Mouse (Mus musculus) A20 (cell line): ENCODE results near the gene Hsf2bp.

Source experiments
- DNase-seq: peaks from one replicate; pipeline ENCODE4 v3.0.0-alpha.2; 2011; ENCODE audit warnings: low read depth, low spot score

Hsf2bp gene

GRCm38 (mm10) chr17:32034322-32034721 lies 1.8 kb downstream of the Hsf2bp start:
- DNase-seq = no peak

DNA sequence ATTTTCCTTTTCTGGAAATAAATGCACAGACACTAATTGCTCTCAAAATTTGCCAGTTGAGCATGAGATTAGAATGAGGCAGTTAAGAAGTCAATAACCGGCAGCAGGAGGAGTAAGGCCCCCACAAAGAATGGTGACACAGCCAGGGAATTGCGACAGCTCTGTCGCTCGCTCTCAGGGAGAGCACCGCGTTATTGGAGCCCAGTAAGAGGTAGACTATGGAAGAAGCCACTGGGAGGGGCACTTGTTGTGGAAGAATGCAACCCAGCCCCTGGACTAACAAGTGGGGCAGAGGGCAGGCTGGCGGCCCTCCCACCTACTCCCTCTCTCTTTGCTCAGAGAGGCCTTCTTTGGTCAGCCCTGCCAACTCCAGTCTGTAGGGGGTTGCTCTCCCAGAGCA lies 4.5 kb downstream of the Hsf2bp start:
- DNase-seq = no peak

GRCm38 (mm10) chr17:32028301-32028700 lies 7.8 kb downstream of the Hsf2bp start:
- DNase-seq = no peak

GRCm38 (mm10) chr17:32027666-32028065 lies 8.5 kb downstream of the Hsf2bp start:
- DNase-seq = peak; percentile 45

DNA sequence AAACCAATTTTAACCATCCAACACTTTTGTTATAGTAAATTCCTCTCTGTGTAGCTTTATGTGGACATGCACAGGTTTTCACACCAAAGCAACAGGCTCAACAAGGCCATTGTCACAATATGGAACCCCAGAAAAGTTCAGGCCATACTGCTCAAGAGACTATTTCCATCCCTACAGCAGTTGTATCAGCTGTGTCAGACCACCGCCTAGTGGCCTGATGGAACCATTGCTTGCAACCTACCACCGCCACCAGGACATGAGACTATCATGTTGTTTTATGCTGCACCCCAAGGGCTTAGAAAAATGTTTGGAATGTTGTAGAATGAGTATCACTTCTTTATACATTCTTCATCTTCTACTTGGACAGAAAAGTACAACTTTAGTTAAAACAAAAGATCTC lies 10.8 kb downstream of the Hsf2bp start:
- DNase-seq = peak; percentile 65

DNA sequence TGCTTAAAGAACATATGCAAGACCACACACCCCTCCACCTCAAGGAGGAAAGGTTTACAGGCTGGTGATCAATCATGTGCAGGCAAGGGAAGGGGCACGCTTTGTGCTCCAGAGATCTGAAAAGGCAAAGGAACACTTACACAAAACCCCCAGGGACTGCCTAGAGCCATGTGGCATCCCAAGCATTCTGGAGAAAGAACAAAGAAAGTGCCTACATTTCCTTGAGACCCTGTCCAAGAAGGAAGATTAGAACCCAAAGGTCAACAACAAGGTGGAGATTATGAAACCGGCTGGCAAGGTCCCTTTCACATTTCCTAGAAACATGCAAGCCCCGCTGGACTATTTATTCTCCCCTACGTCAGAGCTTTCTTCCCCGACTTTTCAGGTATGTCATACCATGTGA lies 11.5 kb downstream of the Hsf2bp start:
- no peak for DNase-seq

- no peak for DNase-seq
Measured at GRCm38 (mm10) chr17:32023088-32023487, 13.1 kb downstream of the Hsf2bp start.

DNA sequence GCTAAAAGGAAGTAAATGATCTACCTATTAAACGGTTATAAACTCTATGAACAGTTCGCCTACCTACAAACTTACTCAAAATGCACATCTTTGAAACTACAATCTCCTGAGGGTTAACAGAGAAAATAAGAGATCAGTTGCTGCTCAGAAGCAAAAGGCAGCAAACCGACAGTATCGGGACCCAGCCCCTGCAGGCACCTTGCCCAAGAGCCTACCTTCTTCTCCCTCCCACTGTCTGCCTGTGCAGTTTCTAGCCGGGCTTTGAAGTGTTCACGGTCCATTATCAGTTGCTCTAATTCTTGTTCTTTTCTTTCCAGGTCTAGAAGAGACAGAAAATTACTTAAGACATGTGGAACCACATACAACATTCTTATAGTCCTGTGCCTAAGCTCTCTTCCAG lies 13.6 kb downstream of the Hsf2bp start:
- no peak for DNase-seq

DNA sequence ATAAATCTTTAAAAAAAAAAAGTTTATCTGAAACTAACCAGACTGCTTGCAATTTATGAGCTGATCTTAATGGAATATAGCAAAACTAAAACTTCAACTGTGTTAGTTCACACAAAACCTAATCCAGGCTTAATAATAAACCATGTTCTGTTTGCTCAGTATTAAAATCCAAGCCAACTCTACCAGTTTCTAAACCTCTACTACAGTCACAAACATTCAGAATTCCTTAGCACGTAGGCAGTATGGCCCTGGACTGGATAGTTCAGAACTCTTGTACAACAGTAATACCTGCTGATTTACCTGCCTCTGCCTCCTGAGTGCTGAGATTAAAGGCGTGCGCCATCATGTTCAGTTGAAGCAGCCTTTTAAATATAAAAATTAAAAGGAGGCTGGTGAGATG lies 14.2 kb downstream of the Hsf2bp start:
- no peak for DNase-seq

GRCm38 (mm10) chr17:32018127-32018894 lies 17.8 kb downstream of the Hsf2bp start:
- DNase-seq = no peak

DNA sequence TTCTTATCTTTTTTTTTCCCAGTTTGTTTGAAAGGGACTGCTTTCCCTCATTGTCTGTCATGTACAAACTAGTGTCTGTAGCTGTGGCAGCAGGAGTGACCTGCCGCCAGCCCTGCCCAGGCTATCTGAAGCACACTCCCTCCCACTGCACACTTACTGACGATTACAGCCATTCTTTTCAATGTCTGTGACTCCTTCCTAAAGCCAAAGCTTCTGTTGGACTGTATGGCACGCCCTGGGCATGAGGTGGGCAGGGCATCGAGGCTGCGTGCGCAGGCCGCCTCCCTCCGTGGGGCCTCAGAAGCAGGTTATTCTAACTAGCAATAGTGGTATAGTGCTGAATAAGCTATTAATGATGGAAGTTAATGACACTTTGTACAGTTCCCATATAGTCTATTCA lies 19.7 kb downstream of the Hsf2bp start:
- DNase-seq = no peak

DNA sequence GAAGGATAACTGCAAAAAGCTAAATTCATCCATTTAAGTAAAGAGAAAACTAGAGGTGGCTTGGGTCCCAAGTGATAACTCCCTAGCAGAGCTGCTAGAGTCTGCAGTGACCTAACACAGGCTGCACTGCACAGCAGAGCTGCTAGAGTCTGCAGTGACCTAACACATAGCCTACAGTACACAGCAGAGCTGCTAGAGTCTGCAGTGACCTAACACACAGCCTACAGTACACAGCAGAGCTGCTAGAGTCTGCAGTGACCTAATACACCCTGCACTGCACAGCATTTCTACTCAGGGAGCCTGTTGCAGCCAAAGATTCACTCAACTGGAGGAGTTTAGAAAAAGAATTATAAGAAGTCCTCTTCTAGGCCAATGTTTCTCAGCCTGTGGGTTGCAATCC lies 22.5 kb downstream of the Hsf2bp start:
- DNase-seq = peak; percentile 33

DNA sequence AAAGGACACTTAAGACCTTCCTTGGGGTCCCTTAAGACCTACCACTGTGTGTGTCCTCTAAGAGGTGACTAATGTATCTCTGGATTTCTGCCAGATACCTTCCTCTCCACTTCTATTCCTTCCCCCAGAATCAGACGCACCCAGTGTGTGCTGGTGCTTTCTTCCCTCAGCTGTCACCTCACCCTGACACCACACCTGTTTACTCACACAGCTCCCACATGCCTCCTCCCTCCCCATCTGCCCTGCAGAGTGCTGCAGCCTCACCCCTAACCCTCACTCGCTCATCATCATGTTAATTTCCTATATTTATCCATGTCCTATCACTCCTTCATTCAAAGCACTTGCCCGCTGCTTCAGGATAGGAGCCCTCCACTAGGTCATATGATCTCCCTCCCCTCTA lies 23.9 kb downstream of the Hsf2bp start:
- DNase-seq = peak; percentile 35

DNA sequence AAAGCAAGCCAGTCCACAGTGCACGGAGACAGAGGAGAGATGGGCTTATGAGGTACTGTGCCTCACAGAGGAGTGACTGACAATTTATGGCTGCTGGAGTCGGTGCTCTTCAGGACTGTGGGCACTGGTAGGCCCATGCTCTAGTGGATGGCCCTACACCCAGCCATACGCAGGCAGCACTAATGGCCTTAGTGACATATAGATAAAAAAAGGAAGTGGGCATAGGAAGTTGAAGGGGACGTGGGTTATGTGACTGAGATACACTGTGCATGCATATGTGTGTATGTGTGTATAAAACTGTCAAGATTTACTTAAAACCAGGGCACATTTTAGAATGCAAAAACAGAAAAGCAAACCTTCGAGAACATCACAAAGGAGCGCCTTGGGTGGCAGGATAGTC lies 24.5 kb downstream of the Hsf2bp start:
- peak; percentile 10 for DNase-seq

DNA sequence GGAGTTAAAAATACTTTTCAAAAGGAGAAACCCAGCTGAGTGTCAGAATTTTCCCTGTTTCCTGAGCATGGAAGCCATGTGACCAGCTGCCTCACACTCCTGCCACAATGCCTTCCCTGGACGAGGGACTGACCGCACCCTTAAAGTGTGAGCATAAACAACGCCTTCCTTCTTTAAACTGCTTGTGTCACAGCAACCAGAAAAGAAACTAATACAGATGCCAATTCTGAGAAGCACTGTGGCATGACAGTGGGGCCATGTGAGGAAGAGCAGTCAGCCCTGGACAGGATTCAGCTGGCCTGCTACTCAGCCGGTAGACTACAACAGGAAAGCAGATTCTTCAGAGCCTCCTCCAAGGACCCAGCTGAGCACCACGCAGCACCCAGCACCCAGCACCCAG lies 29.3 kb downstream of the Hsf2bp start:
- DNase-seq = peak; percentile 27

- no peak for DNase-seq
Measured at GRCm38 (mm10) chr17:32003251-32003650, 32.9 kb downstream of the Hsf2bp start.

DNA sequence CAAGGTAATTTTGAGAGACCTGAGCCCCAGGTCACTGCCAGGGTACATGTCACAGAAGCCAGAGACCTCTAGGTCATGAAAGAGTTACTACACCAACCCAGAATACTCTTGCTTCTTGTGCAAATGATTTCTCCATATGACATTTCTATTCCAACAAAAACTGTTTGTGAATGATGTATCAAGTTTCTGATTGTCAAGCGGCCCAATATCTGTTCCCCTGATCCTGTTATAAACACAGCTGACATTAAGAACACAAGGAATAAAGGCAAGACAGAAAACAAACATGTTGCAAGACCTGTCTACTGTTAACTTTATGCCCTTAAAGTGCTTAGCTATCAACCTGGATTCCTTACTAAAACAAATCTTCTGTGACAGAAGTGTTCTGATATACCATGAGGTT lies 37.8 kb downstream of the Hsf2bp start:
- no peak for DNase-seq

- peak; percentile 52 for DNase-seq
Measured at GRCm38 (mm10) chr17:31996331-31996730, 39.8 kb downstream of the Hsf2bp start.

- DNase-seq = no peak
Measured at GRCm38 (mm10) chr17:31995784-31996183, 40.4 kb downstream of the Hsf2bp start.

DNA sequence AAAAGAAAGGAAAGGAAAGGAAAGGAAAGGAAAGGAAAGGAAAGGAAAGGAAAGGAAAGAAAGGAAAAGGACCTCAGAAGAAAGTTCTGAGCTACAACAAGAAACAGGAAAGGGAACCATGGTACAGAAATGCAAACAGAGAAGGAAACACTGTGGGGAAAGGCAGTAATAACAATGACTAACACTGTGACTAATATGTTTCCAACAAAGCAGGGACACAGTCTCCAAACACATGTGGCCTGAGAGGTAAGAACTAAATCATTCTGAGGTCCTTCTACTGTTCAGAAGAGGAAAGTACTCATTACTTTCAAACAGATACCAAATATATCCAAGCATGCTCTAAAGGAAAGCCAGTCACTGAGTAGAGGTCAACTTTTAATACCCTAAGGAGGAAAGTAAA lies 42.0 kb downstream of the Hsf2bp start:
- DNase-seq = peak; percentile 32

DNA sequence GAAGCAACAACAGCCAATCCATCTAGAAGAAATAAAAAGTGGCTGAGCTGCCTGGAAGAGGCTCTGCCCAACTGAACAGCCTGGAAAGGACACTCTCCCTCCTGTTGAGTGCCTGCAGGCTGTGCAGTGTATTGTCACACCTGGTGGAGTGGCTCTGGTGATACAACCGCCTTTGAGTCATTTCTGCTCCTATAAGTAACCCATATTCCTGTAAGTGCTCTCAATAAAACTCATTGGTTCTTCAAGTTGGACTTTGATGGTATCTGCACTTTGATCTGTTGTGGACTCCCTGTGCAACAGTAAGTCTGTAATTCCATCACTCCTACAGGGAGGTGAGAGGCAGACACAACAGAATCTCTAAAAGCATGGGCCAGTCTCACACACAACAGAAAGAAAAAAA lies 42.8 kb downstream of the Hsf2bp start:
- no peak for DNase-seq

GRCm38 (mm10) chr17:31992004-31992403 lies 44.1 kb downstream of the Hsf2bp start:
- DNase-seq = no peak

GRCm38 (mm10) chr17:31989035-31989434 lies 47.1 kb downstream of the Hsf2bp start:
- no peak for DNase-seq

DNA sequence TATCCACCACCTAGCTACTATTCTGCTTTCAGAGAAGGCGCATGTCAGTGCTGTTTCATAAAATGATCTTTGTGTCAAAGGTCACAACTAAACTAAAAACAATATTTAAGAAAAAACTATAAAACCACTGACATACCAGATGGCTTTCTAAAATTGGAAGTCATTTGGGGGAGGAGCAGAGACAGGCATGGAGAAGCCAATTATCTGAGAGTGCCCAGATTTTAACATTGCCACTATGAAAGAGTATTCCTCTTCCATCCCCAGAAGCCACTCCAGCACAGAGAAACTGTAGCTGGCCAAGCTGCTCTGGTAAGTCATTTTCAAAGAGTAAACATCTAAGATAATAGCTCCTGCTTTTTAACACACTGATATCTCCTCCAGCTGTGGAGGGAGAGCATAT lies 49.2 kb downstream of the Hsf2bp start:
- DNase-seq = no peak
